Mouse (Mus musculus): ENCODE data around the gene Mrpl4. TPM values are rescaled to one million over a fixed set of nuclear protein-coding genes. Genes with fewer than 3 reads are reported as not detected.
"Not testable (repeated sequence)": the region's sequence is repeated elsewhere in the genome, so short reads cannot be mapped to it uniquely, and the experiment has no call there.

Gene Mrpl4
- total and polyA plus RNA-seq, 3 experiments, result 120 to 270 (median 130) TPM

GRCm38 (mm10) chr9:20986952-20987686 lies 15.4 kb upstream of the Mrpl4 start:
- no peak for DNase-seq

- no peak for DNase-seq
Observed at GRCm38 (mm10) chr9:20987953-20988352, 14.6 kb upstream of the Mrpl4 start.

GRCm38 (mm10) chr9:20990861-20991260 lies 11.7 kb upstream of the Mrpl4 start:
- no peak for DNase-seq

- no peak for DNase-seq
Observed at GRCm38 (mm10) chr9:20991587-20991986, 11.0 kb upstream of the Mrpl4 start.

GRCm38 (mm10) chr9:20993165-20993898 lies 9.2 kb upstream of the Mrpl4 start:
- DNase-seq, result no peak

- DNase-seq, result no peak
Observed at GRCm38 (mm10) chr9:20995069-20995468, 7.5 kb upstream of the Mrpl4 start.

GRCm38 (mm10) chr9:20997065-20997464 lies 5.5 kb upstream of the Mrpl4 start:
- DNase-seq, result no peak

GRCm38 (mm10) chr9:20998337-20998736 lies 4.2 kb upstream of the Mrpl4 start:
- DNase-seq, result not testable (repeated sequence)

GRCm38 (mm10) chr9:21000811-21001210 lies 1.7 kb upstream of the Mrpl4 start:
- DNase-seq, result peak; percentile 15

- no peak for DNase-seq
Observed at GRCm38 (mm10) chr9:21001651-21002200, 812 bp upstream of the Mrpl4 start.

- no peak for DNase-seq
Observed at GRCm38 (mm10) chr9:21002270-21002626, 290 bp upstream of the Mrpl4 start.

GRCm38 (mm10) chr9:21007313-21007952 lies 4.9 kb downstream of the Mrpl4 start:
- DNase-seq, result no peak

- no peak for DNase-seq
Observed at GRCm38 (mm10) chr9:21008007-21008406, 5.5 kb downstream of the Mrpl4 start.

GRCm38 (mm10) chr9:21010362-21010761 lies 7.8 kb downstream of the Mrpl4 start:
- DNase-seq, result no peak

- not testable (repeated sequence) for DNase-seq
Observed at GRCm38 (mm10) chr9:21010939-21011541, 8.5 kb downstream of the Mrpl4 start.

- peak; percentile 42 for DNase-seq
Observed at GRCm38 (mm10) chr9:21011846-21012312, 9.3 kb downstream of the Mrpl4 start.

- no peak for DNase-seq
Observed at GRCm38 (mm10) chr9:21012368-21012767, 9.8 kb downstream of the Mrpl4 start.

- peak; percentile 73 for DNase-seq
Observed at GRCm38 (mm10) chr9:21014691-21015570, 12.4 kb downstream of the Mrpl4 start.

GRCm38 (mm10) chr9:21015571-21016130 lies 13.1 kb downstream of the Mrpl4 start, which contains the start of gene Icam1:
Gene Icam1 (plus strand): TSS chr9:21015985.
- DNase-seq, result peak; percentile 76

- DNase-seq, result peak; percentile 37
Observed at GRCm38 (mm10) chr9:21016331-21017176, 14.0 kb downstream of the Mrpl4 start.
